Mouse (Mus musculus) olfactory bulb, adult 2 months (tissue): Measurements from ENCODE around the gene Vmn2r34. TPM values are rescaled to one million over a fixed set of nuclear protein-coding genes. Genes with fewer than 3 reads are reported as not detected.
"Not testable (repeated sequence)": the region's sequence is repeated elsewhere in the genome, so short reads cannot be mapped to it uniquely, and the experiment has no call there.

Experiments
- H3K27ac ChIP-seq: fragments of 200-500 bp; 2 replicates; pipeline ENCODE4 v1.5.1; 2012; ENCODE audit warnings: low read depth, low read length; ENCODE audit not compliant: insufficient read depth
- H3K4me1 ChIP-seq: fragments of 200-500 bp; 2 replicates; pipeline ENCODE4 v1.6.1; 2012; ENCODE audit warnings: low read length; ENCODE audit not compliant: control insufficient read depth, insufficient read depth
- H3K4me3 ChIP-seq: fragments of 200-500 bp; 2 replicates; pipeline ENCODE4 v1.5.1; 2012; ENCODE audit warnings: mild to moderate bottlenecking, low read depth, low read length, moderate library complexity; ENCODE audit not compliant: insufficient read depth
- WGBS: fragments of 180-500 bp; shearing (Covaris S2); methylation state at CpG from one replicate; pipeline ENCODE4 v1.1.7; 2018; 5-methylcytosine and 5-hydroxymethylcytosine counted together
- polyA plus RNA-seq: library from polyadenylated mRNA; stranded (reverse); fragments of >200 nt; gene quantifications from 2 replicates; pipeline ENCODE4 v1.2.4, GENCODE M21; 2012; ENCODE audit warnings: low replicate concordance; ENCODE audit not compliant: missing spikeins, insufficient read depth, insufficient read length

The Vmn2r34 gene
- not detected in 2 replicates for polyA plus RNA-seq

DNA sequence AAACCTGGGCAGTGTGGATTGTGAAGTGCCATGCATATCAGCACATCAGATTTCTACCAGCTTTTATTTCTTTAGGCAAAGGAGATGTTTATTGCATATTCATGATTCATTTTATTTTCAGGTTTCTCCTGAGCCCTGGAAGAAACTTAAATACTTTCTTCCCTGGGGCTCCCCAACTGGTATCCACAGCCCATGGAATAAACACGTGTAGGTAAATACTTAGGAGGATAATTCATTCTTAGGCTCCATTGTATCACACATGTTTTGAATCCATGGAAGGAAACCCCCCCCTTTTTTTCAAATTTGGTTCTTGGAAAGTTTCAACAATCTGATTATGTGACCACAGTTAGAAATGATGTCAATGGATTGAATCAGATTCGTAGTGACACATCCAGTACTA lies at the start of gene Vmn2r34:
Gene Vmn2r34, minus strand, starts transcription at position 101 of the 400 bp plus-strand sequence.
- not testable (repeated sequence) for H3K4me3 ChIP-seq, H3K4me1 ChIP-seq, H3K27ac ChIP-seq
- WGBS, result 58% methylated on average over 2 of the region's 2 CpGs

DNA sequence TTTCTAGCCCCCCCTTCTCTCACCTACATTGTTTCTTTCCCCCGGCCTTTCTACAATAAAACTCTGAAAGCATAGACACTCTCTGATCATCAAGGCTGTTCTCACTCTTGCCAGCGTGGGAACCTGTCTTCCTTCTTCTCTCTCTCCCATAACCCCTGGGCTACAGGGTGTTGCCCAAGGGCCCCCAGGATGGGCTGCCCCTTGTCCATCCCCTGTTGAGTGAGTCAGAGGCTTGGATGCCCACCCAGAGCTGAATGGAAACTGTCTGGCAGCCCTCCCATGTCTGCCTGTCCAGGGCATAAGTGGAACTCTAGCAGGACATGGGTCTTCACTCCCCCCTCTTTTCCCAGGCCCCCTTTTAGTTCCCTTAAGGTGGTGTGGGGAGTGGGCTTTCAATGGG lies 15.3 kb downstream of the Vmn2r34 start:
- not testable (repeated sequence) for H3K4me3 ChIP-seq, H3K27ac ChIP-seq, H3K4me1 ChIP-seq
- WGBS, result 87% methylated on average over 2 of the region's 2 CpGs

Other genes starting within 250 kb of the Vmn2r34 start
- gene Vmn2r32, start 209.5 kb downstream of the Vmn2r34 start, polyA plus RNA-seq, result not detected in 2 replicates
- gene Vmn2r33, start 122.7 kb downstream of the Vmn2r34 start, polyA plus RNA-seq, result not detected in 2 replicates
- gene Vmn2r35, start 130.4 kb upstream of the Vmn2r34 start, polyA plus RNA-seq, result not detected in 2 replicates
- not detected in 2 replicates for gene Vmn2r36, start 213.0 kb upstream of the Vmn2r34 start, polyA plus RNA-seq